Mouse (Mus musculus) heart, embryonic 15.5 days (tissue): ENCODE results near the gene Crtc2. TPM values are rescaled to one million over a fixed set of nuclear protein-coding genes. Genes with fewer than 3 reads are reported as not detected.

Source experiments
- ATAC-seq: fragments of 200-750 bp; cut with Nextera tagmentation; replicated peaks from 2 replicates; pipeline ENCODE4 v1.8.0; 2017; ENCODE audit warnings: low read depth, moderate TSS enrichment; ENCODE audit not compliant: insufficient number of reproducible peaks, insufficient read depth, low FRiP score
- H3K27ac ChIP-seq: fragments of 300-500 bp; sonication (generic); 2 replicates; pipeline ENCODE4 v1.5.1; 2015; ENCODE audit warnings: mild to moderate bottlenecking, inconsistent platforms
- H3K27me3 ChIP-seq: fragments of 300-500 bp; sonication (generic); 2 replicates; pipeline ENCODE4 v1.6.1; 2015; ENCODE audit warnings: inconsistent platforms
- H3K36me3 ChIP-seq: fragments of 300-500 bp; sonication (generic); 2 replicates; pipeline ENCODE4 v1.6.1; 2015; ENCODE audit warnings: mild to moderate bottlenecking, inconsistent platforms
- H3K4me1 ChIP-seq: fragments of 300-500 bp; sonication (generic); replicated peaks from 2 replicates; pipeline ENCODE4 v1.6.1; 2015; ENCODE audit warnings: inconsistent platforms
- H3K4me2 ChIP-seq: fragments of 300-500 bp; sonication (generic); 2 replicates; pipeline ENCODE4 v1.6.1; 2015; ENCODE audit warnings: inconsistent platforms, mild to moderate bottlenecking, moderate library complexity
- H3K4me3 ChIP-seq: fragments of 300-500 bp; sonication (generic); 2 replicates; pipeline ENCODE4 v1.5.1; 2015; ENCODE audit warnings: mild to moderate bottlenecking, inconsistent platforms
- H3K9ac ChIP-seq: fragments of 300-500 bp; sonication (generic); 2 replicates; pipeline ENCODE4 v1.6.1; 2015; ENCODE audit warnings: mild to moderate bottlenecking, inconsistent platforms
- H3K9me3 ChIP-seq: fragments of 300-500 bp; sonication (generic); replicated peaks from 2 replicates; pipeline ENCODE4 v1.6.1; 2016; ENCODE audit warnings: inconsistent platforms
- WGBS: fragments of 180-500 bp; shearing (Covaris S2); methylation state at CpG from one replicate; pipeline ENCODE4 v1.1.7; 2015; ENCODE audit warnings: mixed read lengths; 5-methylcytosine and 5-hydroxymethylcytosine counted together
- polyA plus RNA-seq: library from polyadenylated mRNA; unstranded; fragments of >200 nt; fragmentation: Nextera tagmentation; extraction: Ambion mirVana; gene quantifications from 2 replicates; pipeline ENCODE4 v1.2.1, GENCODE M21; 2015

Gene Crtc2
- polyA plus RNA-seq, 1 experiment from 2014 or later: 10.8 TPM

GRCm38 (mm10) chr3:90220531-90220951 lies 33.4 kb upstream of the Crtc2 start:
- H3K4me1 ChIP-seq: peaks cover 27% of the 10 kb centered on the region
- peak; percentile 80 for ATAC-seq
- peak overlapping the region; percentile 87 for H3K27ac ChIP-seq
- peaks cover 14% of the 10 kb centered on the region for H3K36me3 ChIP-seq
- H3K27me3 ChIP-seq: no peaks in the 10 kb centered on the region
- no peaks in the 10 kb centered on the region for H3K9me3 ChIP-seq
- H3K9ac ChIP-seq: peak overlapping the region; percentile 76
- WGBS: 0% methylated on average over 19 of the region's 20 CpGs
- peak overlapping the region; percentile 68 for H3K4me3 ChIP-seq
- peak overlapping the region; percentile 82 for H3K4me2 ChIP-seq

GRCm38 (mm10) chr3:90221123-90221522 lies 32.8 kb upstream of the Crtc2 start:
- no peaks in the 10 kb centered on the region for H3K9me3 ChIP-seq
- H3K4me1 ChIP-seq: peaks cover 27% of the 10 kb centered on the region
- H3K27ac ChIP-seq: peak overlapping the region; percentile 87
- 12% methylated on average over 5 of the region's 5 CpGs for WGBS
- H3K36me3 ChIP-seq: peaks cover 19% of the 10 kb centered on the region
- H3K4me3 ChIP-seq: peak overlapping the region; percentile 68
- H3K9ac ChIP-seq: peak overlapping the region; percentile 76
- ATAC-seq: 0 out of 2 replicates have a peak, but pooled peaks have one; percentile 1
- H3K4me2 ChIP-seq: peak overlapping the region; percentile 82
- no peaks in the 10 kb centered on the region for H3K27me3 ChIP-seq

GRCm38 (mm10) chr3:90222455-90222854 lies 31.5 kb upstream of the Crtc2 start:
- no peak for ATAC-seq
- no peak overlapping the region for H3K4me3 ChIP-seq
- H3K4me1 ChIP-seq: peaks cover 27% of the 10 kb centered on the region
- peaks cover 19% of the 10 kb centered on the region for H3K36me3 ChIP-seq
- H3K9me3 ChIP-seq: no peaks in the 10 kb centered on the region
- WGBS: 86% methylated on average over 4 of the region's 4 CpGs
- no peaks in the 10 kb centered on the region for H3K27me3 ChIP-seq
- no peak overlapping the region for H3K4me2 ChIP-seq
- no peak overlapping the region for H3K9ac ChIP-seq
- no peak overlapping the region for H3K27ac ChIP-seq

GRCm38 (mm10) chr3:90222941-90223340 lies 31.0 kb upstream of the Crtc2 start:
- H3K4me1 ChIP-seq: peaks cover 27% of the 10 kb centered on the region
- no peak overlapping the region for H3K4me3 ChIP-seq
- no peaks in the 10 kb centered on the region for H3K9me3 ChIP-seq
- H3K9ac ChIP-seq: no peak overlapping the region
- WGBS: 42% methylated on average over 3 of the region's 3 CpGs
- H3K4me2 ChIP-seq: no peak overlapping the region
- H3K27ac ChIP-seq: no peak overlapping the region
- H3K27me3 ChIP-seq: no peaks in the 10 kb centered on the region
- ATAC-seq: no peak
- H3K36me3 ChIP-seq: peaks cover 19% of the 10 kb centered on the region

GRCm38 (mm10) chr3:90224331-90224730 lies 29.6 kb upstream of the Crtc2 start:
- Histone ChIP-seq H3K4me2 (no peak overlapping the region), H3K9ac (no peak overlapping the region), H3K27ac (no peak overlapping the region), H3K4me1 (peaks cover 27% of the 10 kb centered on the region), H3K9me3 (no peaks in the 10 kb centered on the region), H3K4me3 (no peak overlapping the region), H3K27me3 (no peaks in the 10 kb centered on the region), H3K36me3 (peaks cover 19% of the 10 kb centered on the region)
- ATAC-seq: no peak
- WGBS: 83% methylated on average over 10 of the region's 10 CpGs

- Histone ChIP-seq H3K27ac (peak overlapping the region; percentile 93), H3K4me2 (peak overlapping the region; percentile 79), H3K27me3 (no peaks in the 10 kb centered on the region), H3K9ac (peak overlapping the region; percentile 86; the same call in 1 of the 2 replicates), H3K4me1 (peaks cover 6% of the 10 kb centered on the region), H3K4me3 (peak overlapping the region; percentile 81), H3K9me3 (no peaks in the 10 kb centered on the region), H3K36me3 (peaks cover 17% of the 10 kb centered on the region)
- no peak for ATAC-seq
- 12% methylated on average over 8 of the region's 8 CpGs for WGBS
Measured at GRCm38 (mm10) chr3:90231075-90231474, 22.9 kb upstream of the Crtc2 start.

- peak; percentile 96 for ATAC-seq
- peak within 1 kb of the TSS; percentile 93 for H3K27ac ChIP-seq
- peak within 1 kb of the TSS; percentile 81 for H3K4me3 ChIP-seq
- H3K9me3 ChIP-seq: no peaks in the 10 kb centered on the region
- peaks cover 6% of the 10 kb centered on the region for H3K4me1 ChIP-seq
- H3K4me2 ChIP-seq: peak within 1 kb of the TSS; percentile 79
- WGBS: under 1% methylated on average over 61 of the region's 61 CpGs
- peak within 1 kb of the TSS; percentile 86 for H3K9ac ChIP-seq
- H3K36me3 ChIP-seq: peaks cover 17% of the 10 kb centered on the region
- H3K27me3 ChIP-seq: no peaks in the 10 kb centered on the region
Measured at GRCm38 (mm10) chr3:90231507-90232333, 22.2 kb upstream of the Crtc2 start, which contains the start of gene Jtb. TSS of gene Jtb (plus strand) at chr3:90231597.

- no peak overlapping the region for H3K9ac ChIP-seq
- no peaks in the 10 kb centered on the region for H3K9me3 ChIP-seq
- no peaks in the 10 kb centered on the region for H3K36me3 ChIP-seq
- no peaks in the 10 kb centered on the region for H3K27me3 ChIP-seq
- ATAC-seq: no peak
- no peak overlapping the region for H3K4me2 ChIP-seq
- WGBS: 85% methylated on average over 2 of the region's 2 CpGs
- H3K4me1 ChIP-seq: peaks cover 10% of the 10 kb centered on the region
- no peak overlapping the region for H3K4me3 ChIP-seq
- H3K27ac ChIP-seq: no peak overlapping the region
Measured at GRCm38 (mm10) chr3:90241251-90241650, 12.7 kb upstream of the Crtc2 start.

GRCm38 (mm10) chr3:90241669-90242358 lies 12.1 kb upstream of the Crtc2 start:
- Histone ChIP-seq H3K9me3 (no peaks in the 10 kb centered on the region), H3K9ac (no peak overlapping the region), H3K4me2 (no peak overlapping the region), H3K27ac (no peak overlapping the region), H3K27me3 (no peaks in the 10 kb centered on the region), H3K36me3 (no peaks in the 10 kb centered on the region), H3K4me3 (no peak overlapping the region), H3K4me1 (peaks cover 10% of the 10 kb centered on the region)
- WGBS: 82% methylated on average over 10 of the region's 10 CpGs
- ATAC-seq: no peak

GRCm38 (mm10) chr3:90242984-90243775 lies 10.8 kb upstream of the Crtc2 start, which contains the start of gene Creb3l4:
TSS of gene Creb3l4 (minus strand) at chr3:90243512.
- Histone ChIP-seq H3K27ac (peak within 1 kb of the TSS; percentile 50; the same call in 1 of the 2 replicates), H3K4me1 (peaks cover 14% of the 10 kb centered on the region), H3K4me2 (peak within 1 kb of the TSS; percentile 71), H3K4me3 (peak within 1 kb of the TSS; percentile 45), H3K9ac (peak within 1 kb of the TSS; percentile 27), H3K27me3 (no peaks in the 10 kb centered on the region), H3K9me3 (no peaks in the 10 kb centered on the region), H3K36me3 (no peaks in the 10 kb centered on the region)
- 7% methylated on average over 19 of the region's 19 CpGs for WGBS
- ATAC-seq: peak; percentile 47

- Histone ChIP-seq H3K4me3 (no peak overlapping the region), H3K27ac (no peak overlapping the region), H3K4me1 (peaks cover 22% of the 10 kb centered on the region), H3K4me2 (no peak overlapping the region), H3K9me3 (no peaks in the 10 kb centered on the region), H3K27me3 (no peaks in the 10 kb centered on the region), H3K9ac (no peak overlapping the region), H3K36me3 (0 out of 2 replicates have a peak, but pooled peaks cover 3% of the 10 kb centered on the region)
- ATAC-seq: no peak
- 67% methylated on average over 2 of the region's 2 CpGs for WGBS
Measured at GRCm38 (mm10) chr3:90245406-90245805, 8.6 kb upstream of the Crtc2 start.
